Mouse (Mus musculus): ENCODE measurements around the gene Slc25a30.

Gene Slc25a30

DNA sequence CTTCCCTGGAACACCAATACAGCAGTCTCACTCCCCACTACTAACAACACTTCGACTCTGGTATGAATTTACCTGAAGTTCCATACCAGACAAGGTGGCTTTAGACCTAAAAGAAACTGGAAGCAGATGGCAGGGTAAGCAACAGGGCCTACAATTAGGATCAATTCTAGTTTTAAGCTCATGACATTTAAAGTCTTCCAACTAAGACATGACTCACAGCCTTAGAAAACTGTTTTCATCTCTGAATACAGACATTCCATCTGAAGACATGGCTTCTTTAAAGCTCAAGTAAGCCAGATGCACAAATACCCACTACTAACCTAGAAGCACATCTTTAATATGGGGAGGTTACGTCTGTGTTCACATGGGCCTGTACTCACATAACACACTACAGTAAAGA lies 38.9 kb downstream of the Slc25a30 start:
- CTCF ChIA-PET, result no interaction called here

DNA sequence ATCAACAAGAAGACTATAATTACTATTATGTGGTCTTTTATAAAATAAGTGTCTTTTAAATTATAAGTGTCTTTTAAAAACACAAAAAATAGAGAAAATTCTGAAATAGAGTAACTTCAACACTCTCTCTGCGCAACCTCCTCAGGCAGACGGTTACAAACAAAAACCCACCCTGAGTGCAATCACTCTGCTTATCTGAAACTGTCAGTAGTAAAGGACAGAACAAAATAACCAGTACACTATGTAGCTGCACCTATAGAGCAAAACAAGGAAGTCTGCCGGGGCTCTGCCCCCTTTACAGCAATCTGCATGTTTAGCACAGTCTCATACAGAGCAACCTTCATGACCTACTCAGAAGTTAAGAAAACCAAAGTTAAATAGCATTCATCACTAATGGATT lies 44.9 kb downstream of the Slc25a30 start:
- CTCF ChIA-PET, result no interaction called here

DNA sequence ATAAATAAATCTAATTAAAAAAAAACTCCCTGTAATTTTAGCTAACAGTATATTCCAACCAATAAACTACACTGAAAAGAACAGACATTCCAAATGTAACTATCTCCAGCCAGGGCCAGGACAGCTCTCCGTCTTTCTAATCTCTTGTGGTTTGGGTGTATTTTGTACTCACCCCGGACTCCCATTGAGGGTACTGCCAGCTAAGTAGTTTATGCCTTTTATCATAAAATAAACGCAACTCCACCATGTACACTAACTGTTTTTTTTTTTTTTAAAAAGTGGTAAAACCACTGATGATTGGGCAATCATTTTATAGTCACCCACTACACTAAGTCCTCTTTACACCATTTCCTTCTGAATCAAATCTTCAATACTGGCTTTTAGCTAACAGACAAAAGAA lies 51.2 kb downstream of the Slc25a30 start:
- CTCF ChIA-PET, result interaction anchor here (0.5 to 0.6 kb wide), 3 partner anchors 121 to 527 kb away, joined by 3 to 8 read pairs (median 4); no protein-coding TSS in a partner anchor

DNA sequence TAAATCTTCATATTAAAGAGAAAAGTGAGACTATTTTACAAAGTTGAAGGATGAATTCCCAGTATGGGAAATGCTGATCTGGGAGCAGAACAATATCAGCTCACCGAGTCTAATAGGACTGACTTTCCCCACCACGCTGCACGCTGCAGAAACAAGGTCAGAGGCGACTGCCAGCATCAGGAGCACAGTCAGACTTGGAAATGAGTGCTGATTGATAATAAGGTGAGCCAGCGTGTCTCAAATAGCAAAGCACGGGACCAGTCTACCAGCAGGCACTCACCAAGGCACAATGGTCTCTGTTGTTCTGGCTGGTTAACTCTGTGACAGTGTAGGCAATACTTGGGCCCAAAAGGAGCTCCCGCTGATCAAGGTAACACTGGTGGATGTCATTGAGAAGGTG lies 54.2 kb downstream of the Slc25a30 start:
- CTCF ChIA-PET, result no interaction called here

DNA sequence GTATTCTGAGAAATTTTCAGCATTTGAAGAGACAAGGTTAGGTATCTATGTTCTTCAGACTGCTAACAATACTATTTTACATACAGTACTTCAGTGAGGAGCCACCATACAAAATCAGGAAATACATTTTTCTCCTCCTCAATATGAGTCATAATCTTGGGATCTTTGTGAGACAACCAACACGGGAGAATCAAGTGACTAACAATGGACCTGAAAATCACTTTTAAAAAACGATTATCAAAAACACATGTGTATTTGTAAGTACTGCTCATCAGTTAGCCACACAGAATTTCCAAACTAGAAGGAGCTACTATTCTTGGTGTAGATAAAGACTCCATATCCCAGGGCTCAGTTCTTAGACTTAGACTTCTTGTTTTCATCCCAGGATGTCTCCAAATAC lies 55.5 kb downstream of the Slc25a30 start:
- CTCF ChIA-PET, result no interaction called here

DNA sequence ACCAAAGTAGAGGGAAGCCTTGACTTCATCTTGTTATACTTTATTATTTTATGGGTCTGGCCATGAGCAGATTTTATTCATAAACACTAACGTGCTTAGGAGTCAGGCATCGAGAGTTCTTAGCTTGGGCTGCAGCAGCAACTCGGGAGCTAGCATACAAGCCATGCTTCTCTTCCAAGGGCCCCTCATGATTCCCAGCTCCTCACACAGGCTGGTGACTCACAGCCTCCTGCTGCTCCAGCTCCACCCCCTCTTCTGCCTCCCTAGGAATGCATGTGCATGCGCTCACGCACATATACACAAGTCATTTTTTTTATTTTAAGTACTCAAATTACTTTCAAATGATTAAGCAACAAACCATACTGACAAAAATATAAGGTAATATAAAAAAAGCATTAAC lies 58.7 kb downstream of the Slc25a30 start:
- CTCF ChIA-PET, result no interaction called here

DNA sequence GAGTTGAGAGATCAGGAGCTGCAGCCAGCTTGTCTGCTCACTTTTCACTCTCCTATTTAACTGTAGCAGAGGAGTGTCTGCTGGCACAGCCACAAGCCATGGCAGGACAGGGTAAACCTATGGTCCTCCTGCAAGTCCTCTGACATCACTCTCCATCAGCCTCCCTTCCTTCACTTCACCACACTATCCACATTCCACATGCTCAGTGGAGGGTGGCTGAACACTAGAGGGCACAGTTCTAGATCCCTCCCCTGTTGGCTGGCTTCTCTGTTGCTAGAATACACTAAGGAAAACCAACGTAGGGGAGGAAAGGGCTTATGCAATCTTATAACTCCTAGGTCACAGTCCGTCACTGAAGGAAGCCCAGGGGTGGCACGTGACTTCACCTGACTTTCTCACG lies 59.8 kb downstream of the Slc25a30 start:
- CTCF ChIA-PET, result no interaction called here

DNA sequence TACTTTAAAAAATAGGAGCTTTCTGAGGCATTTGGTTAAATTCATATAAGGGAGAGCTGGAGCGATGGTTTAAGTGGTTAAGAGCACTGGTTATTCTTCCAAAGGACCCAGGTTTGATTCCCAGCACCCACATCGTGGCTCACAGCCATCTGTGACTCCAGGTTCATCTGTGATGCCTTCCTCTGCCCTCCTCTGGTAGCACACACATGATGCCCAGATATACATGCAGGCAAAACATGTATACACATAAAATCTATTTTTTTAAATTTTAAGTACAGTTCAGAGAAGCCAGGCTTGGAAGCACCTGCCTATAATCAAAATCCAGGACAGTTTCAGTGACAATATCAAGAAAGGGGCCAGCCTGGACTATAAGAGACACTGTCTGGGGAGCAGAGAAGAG lies 64.0 kb downstream of the Slc25a30 start:
- CTCF ChIA-PET, result interaction anchor here (1.0 kb wide), 1 partner anchor 16 kb away, joined by 5 read pairs; no protein-coding TSS in a partner anchor

DNA sequence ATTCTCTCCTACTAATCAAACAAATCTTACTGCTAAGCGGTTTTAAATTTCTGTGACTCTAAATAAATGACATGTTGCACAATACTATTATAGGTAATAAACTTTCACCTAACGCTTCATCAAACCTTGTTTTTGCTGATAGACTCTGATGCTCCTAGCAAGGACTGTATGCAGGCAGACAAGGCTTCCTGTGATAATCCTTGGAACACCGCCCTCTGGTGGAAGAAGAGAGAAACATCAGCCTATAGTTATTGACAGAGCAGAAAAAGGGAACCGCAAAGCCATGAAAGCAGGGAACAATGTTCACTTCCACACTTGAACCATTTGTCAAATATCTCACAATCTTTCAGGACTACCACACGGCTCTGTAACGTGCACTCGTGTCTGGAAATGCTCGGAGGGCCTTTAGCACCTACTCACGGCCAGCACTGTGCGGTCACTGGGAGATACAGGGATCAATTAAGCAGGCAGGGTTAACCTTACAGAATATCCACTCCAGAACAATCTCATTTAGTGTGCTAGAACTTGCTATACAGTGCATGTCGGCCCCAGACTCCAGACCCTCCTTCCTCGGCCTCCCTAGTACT lies 64.8 kb downstream of the Slc25a30 start:
- CTCF ChIA-PET, result interaction anchor here (0.8 kb wide), 1 partner anchor 9 kb away, joined by 3 read pairs; no protein-coding TSS in a partner anchor

DNA sequence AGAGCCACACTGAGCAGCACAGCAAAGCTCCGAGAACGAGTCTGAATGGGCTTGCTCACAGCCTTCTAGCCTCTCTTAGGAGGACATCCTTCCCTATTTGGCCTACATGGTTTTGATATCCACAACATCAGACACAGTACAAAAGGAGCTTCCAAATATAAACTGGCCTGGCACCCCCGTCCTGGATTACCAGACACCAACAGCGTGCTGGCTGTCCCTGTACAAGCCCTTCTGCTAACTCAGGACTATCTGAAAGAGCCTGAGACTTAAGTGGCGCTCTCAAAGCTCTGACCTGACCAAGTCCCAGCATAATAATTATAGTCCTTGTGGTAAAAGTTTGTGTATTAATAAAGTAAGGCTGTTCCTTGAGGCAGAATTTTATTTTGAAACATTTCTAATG lies 66.7 kb downstream of the Slc25a30 start:
- CTCF ChIA-PET, result no interaction called here

DNA sequence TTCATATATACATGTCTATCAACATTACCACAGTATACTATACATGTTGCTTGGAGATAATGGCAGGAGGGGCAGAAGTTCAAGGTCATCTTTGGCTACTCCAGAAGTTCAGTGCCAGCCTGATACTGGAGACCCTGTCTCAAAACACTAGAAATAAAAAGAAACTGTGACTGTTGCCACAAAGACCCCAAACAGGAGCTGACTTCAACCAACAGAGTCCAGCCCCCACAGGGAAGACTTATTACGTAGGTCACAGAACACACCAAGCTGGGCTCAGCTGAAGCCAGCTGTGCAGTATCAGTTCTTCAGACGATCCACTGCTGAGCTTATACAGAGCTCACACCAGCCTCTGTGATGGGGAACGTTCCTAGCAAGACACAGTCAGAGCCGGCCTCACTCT lies 70.4 kb downstream of the Slc25a30 start:
- CTCF ChIA-PET, result no interaction called here

DNA sequence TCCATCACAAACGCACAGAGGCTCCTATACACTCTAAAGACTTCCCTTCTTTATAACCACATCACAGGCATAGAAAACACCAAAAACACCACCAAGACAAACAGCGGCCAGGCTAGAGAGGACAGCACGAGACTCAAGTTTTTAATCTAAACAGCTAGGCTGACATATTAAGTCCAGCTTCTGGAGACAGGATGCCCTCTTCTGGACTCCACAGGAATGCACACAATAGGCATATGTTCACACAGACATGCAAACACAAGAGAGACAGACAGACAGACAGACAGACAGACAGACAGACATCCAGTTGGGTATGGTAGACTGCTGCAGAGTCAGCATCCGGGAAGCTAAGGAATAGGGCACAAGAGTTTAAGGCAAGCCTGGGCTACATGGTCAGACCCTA lies 73.2 kb downstream of the Slc25a30 start:
- CTCF ChIA-PET, result interaction anchor here (0.5 kb wide), 1 partner anchor 122 kb away, joined by 5 read pairs; no protein-coding TSS in a partner anchor

DNA sequence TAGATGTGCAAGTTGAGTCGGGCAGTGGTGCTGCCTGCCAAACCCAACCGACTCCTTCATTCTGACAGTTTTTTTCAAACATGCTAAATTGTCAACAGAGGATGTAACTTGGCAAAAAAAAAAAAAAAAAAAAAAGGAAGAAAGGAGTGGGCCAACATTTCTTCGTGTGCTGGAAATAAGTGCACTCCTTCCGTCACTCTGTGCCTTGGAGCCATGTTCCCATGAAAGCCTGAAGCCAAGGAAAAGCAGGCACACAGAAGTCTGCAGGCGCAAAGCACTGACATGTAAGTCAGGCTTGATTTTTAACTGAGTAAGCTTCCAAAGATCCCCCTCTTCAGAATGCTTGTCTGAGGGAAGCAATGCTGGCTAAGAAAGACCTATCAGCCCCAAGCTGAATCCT lies 74.2 kb downstream of the Slc25a30 start:
- CTCF ChIA-PET, result no interaction called here

DNA sequence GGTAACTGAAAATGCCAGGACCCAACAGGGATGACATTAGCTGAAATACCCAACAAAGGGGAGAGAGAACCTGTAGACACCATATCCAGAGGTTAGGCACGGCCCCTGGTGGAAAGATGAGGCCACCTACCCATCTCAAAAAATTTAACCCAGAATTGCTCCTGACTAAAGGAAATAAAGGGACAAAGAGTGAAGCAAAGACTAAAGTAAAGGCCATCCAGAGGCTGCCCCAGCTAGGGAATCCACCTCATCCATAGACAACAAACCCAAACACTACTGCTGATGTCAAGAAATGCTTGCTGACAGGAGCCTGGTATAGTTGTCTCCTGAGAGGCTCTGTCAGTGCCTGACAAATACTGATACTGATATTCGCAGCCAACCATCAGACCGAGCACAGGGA lies 75.1 kb downstream of the Slc25a30 start:
- CTCF ChIA-PET, result no interaction called here

Data from spleen, embryonic (tissue).